Mouse (Mus musculus): ENCODE results near the gene Tspan9.

DNA sequence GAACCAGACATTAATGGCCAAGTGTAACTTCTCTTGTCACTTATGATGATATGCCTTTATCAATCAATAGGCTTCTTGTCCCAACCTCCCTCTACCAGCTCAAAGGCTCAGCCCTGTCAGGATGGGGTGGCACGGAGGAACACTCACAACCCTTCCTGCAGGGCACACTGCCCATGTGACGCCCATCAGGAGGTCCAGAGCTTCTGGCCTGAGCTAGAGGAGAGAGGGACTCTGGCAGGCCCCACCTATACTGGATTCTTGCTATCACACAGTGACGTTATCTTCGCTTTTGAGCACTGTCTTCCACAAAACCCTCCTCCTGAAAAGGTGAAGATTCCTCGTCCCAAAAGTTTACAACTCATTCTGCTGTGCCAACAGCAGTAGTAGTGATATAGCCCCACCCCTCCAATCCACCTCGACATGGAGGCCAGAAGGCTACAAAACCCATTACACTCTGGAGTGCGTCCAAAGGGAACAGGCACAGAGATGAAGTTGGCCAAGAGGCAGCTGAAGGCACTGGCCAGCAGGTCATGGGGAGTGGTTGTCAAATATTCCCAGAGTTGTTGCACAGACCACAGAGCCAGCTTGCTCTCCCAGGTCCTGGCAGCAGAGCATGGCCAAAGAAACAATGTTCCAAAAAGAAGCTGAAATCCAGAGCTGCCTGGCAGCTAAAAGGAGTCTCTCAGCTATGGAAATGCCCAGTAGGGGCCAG is 34.9 kb downstream of the Tspan9 start:
- TF ChIP-seq CTCF (IDR thresholded peaks at IDR 0.05; ENCODE audit: low read depth) (no peak), EP300 (IDR thresholded peaks at IDR 0.05; ENCODE audit: low read depth) (no peak)
